Mouse (Mus musculus) intestine, embryonic 15.5 days (tissue): ENCODE results near the gene Gm28035. TPM values are rescaled to one million over a fixed set of nuclear protein-coding genes. Genes with fewer than 3 reads are reported as not detected.

Experiments used
- ATAC-seq: fragments of 200-750 bp; cut with Nextera tagmentation; 2 replicates; pipeline ENCODE4 v1.8.0; 2017; ENCODE audit warnings: moderate TSS enrichment, moderate library complexity
- H3K27ac ChIP-seq: fragments of 300-500 bp; sonication (generic); 2 replicates; pipeline ENCODE4 v1.5.1; 2015; ENCODE audit warnings: mild to moderate bottlenecking, inconsistent platforms
- H3K27me3 ChIP-seq: fragments of 300-500 bp; sonication (generic); replicated peaks from 2 replicates; pipeline ENCODE4 v1.6.1; 2015; ENCODE audit warnings: inconsistent platforms
- H3K36me3 ChIP-seq: fragments of 300-500 bp; sonication (generic); 2 replicates; pipeline ENCODE4 v1.6.1; 2015; ENCODE audit warnings: inconsistent platforms
- H3K4me1 ChIP-seq: fragments of 300-500 bp; sonication (generic); replicated peaks from 2 replicates; pipeline ENCODE4 v1.6.1; 2015; ENCODE audit warnings: inconsistent platforms
- H3K4me2 ChIP-seq: fragments of 300-500 bp; sonication (generic); replicated peaks from 2 replicates; pipeline ENCODE4 v1.6.1; 2015; ENCODE audit warnings: mild to moderate bottlenecking, inconsistent platforms
- H3K4me3 ChIP-seq: fragments of 300-500 bp; sonication (generic); replicated peaks from 2 replicates; pipeline ENCODE4 v1.5.1; 2015; ENCODE audit warnings: inconsistent platforms
- H3K9ac ChIP-seq: fragments of 300-500 bp; sonication (generic); 2 replicates; pipeline ENCODE4 v1.6.1; 2015; ENCODE audit warnings: inconsistent platforms
- H3K9me3 ChIP-seq: fragments of 300-500 bp; sonication (generic); 2 replicates; pipeline ENCODE4 v1.6.1; 2016; ENCODE audit warnings: inconsistent platforms
- WGBS: fragments of 180-500 bp; shearing (Covaris S2); methylation state at CpG from one replicate; pipeline ENCODE4 v1.1.7; 2015; 5-methylcytosine and 5-hydroxymethylcytosine counted together
- polyA plus RNA-seq: library from polyadenylated mRNA; unstranded; fragments of >200 nt; fragmentation: Nextera tagmentation; extraction: Ambion mirVana; gene quantifications from 2 replicates; pipeline ENCODE4 v1.2.1, GENCODE M21; 2015

Gene Gm28035
- polyA plus RNA-seq, 1 experiment from 2014 or later, result 0.29 TPM

DNA sequence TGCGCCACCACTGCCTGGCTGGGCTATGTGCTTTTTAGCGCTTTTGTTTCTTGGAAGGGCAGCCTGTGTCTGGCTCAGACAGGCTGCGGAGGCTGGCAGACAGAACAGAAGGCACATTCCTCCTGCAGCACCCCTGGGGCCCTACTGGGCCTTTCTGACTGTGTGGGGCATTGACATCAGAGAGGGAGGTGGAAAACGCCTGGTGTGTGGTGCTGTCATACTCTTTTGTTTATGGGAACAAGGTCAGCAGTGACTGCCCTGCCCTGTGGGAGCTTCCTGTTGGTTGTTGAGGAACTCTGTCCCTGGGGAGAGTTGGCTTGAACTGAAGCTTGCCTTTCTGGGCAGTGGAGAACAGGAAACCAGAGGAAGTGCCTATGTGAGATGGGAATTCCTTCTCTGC is 2.1 kb downstream of the Gm28035 start:
- peak overlapping the region; percentile 6; the same call in 1 of the 2 replicates for H3K27ac ChIP-seq
- no peak overlapping the region for H3K4me2 ChIP-seq

DNA sequence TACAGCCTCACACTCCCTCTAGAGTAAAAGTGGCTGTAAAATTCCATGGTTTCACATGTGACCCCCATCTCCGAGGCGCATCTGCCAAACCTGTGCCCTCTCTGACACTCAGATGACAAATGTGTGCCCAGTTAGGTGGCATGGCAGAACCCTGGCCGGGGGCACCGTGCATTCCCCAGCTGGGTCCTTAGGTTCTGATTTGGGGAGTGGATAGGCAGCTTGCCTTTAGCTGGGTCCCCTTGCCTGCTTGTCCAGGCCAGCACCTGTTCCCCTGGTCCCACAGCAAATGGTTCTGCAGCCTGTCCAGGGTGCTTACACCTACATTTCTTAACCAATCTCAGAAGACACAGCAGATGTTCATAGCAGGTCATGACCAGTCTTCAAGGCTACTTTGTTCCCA is 3.0 kb downstream of the Gm28035 start:
- Histone ChIP-seq H3K4me2 (no peak overlapping the region), H3K4me3 (no peak overlapping the region), H3K4me1 (peaks cover 23% of the 10 kb centered on the region), H3K36me3 (peaks cover 16% of the 10 kb centered on the region), H3K9ac (no peak overlapping the region), H3K27ac (no peak overlapping the region), H3K9me3 (no peaks in the 10 kb centered on the region), H3K27me3 (no peaks in the 10 kb centered on the region)
- no peak for ATAC-seq
- WGBS, result 85% methylated on average over 4 of the region's 4 CpGs

More for the DNA sequence above, 2.1 kb downstream of the Gm28035 start:
- Histone ChIP-seq H3K4me1 (peaks cover 26% of the 10 kb centered on the region), H3K9me3 (no peaks in the 10 kb centered on the region), H3K4me3 (no peak overlapping the region), H3K9ac (no peak overlapping the region), H3K36me3 (peaks cover 12% of the 10 kb centered on the region), H3K27me3 (no peaks in the 10 kb centered on the region)
- no peak for ATAC-seq
- WGBS, result 49% methylated on average over 4 of the region's 4 CpGs

DNA sequence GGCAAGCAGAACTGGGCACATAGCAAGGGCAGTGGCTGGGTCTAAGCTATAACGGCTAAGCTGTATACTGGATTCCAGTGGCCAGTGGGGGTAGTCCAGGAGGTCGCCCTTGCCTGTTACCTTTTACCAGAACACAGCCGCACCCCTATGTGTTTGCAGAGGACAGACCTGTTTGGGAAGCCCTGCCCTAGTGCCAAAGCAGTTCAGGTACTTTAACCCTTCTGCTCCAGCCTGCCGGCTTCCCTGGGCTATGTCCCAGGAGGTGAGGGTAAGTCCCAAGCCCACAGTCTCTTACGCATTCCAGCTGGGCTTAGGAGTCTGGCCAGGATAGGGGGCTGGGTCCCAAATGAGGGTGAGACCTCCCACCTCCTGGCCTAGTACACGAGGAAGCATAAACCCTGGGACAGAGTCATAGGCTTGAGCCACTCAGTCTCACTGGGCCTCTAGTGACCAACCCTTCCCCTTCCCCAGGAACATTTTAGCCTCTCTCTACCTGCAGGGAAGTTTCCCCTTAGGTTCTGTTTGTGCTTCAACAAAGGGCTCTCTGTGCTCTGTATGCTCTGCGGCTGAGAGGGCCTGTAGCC is 4.3 kb downstream of the Gm28035 start:
- no peak overlapping the region for H3K27ac ChIP-seq
- H3K27me3 ChIP-seq, result no peaks in the 10 kb centered on the region
- H3K4me3 ChIP-seq, result no peak overlapping the region
- peaks cover 10% of the 10 kb centered on the region; the same call in 1 of the 2 replicates for H3K4me1 ChIP-seq
- peak; percentile 28; the same call in 1 of the 2 replicates for ATAC-seq
- no peak overlapping the region for H3K9ac ChIP-seq
- H3K9me3 ChIP-seq, result no peaks in the 10 kb centered on the region
- WGBS, result 44% methylated on average over 7 of the region's 7 CpGs
- 0 out of 2 replicates have a peak overlapping the region, but pooled peaks have one; percentile 9 for H3K4me2 ChIP-seq
- H3K36me3 ChIP-seq, result peaks cover 22% of the 10 kb centered on the region

DNA sequence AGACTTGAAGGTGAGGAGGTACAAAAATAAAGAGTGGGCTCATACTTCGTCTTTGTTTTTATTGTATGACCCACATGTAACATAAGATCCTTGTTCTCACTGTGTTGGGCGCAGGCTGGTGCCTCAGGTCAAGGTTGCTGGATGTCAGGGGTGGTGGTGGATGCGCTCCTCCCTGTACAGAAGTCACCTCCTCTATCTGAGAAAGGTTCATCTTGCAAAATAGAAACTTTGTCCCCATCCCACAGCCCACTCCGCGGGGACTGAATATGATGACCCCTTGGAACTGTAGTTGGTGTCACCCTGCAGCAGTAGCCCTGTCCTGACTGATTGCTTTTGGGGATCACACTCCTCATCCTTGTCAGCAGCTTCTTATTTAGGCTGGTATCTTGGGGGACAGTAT is 6.7 kb downstream of the Gm28035 start:
- no peak overlapping the region for H3K4me2 ChIP-seq
- no peaks in the 10 kb centered on the region for H3K27me3 ChIP-seq
- H3K4me1 ChIP-seq, result peaks cover 16% of the 10 kb centered on the region
- peaks cover 12% of the 10 kb centered on the region; the same call in 1 of the 2 replicates for H3K36me3 ChIP-seq
- no peak overlapping the region for H3K4me3 ChIP-seq
- H3K27ac ChIP-seq, result no peak overlapping the region
- H3K9me3 ChIP-seq, result no peaks in the 10 kb centered on the region
- no peak for ATAC-seq
- WGBS, result 89% methylated on average over 5 of the region's 5 CpGs
- no peak overlapping the region for H3K9ac ChIP-seq

DNA sequence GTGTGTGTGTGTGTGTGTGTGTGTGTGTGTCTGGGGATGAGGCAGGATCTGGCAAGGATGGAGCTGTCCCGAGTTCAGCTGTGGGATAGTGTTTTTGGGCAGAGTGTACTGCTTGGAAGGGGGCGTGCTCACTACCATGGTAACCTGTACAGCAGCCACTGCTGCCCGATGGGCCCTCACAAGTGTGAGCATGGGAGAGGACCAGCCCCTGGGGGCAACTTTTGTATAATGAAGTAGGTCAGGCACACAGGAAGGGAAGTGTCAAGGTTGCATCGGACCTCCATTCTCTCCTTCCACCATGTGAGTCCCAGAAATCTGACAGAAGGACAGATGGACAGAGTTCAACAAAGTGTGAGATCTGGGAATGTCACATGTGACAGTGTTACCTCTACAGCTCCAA is 7.3 kb downstream of the Gm28035 start:
- 71% methylated on average over 4 of the region's 4 CpGs for WGBS
- Histone ChIP-seq H3K36me3 (peaks cover 11% of the 10 kb centered on the region; the same call in 1 of the 2 replicates), H3K27me3 (no peaks in the 10 kb centered on the region), H3K4me2 (no peak overlapping the region), H3K4me1 (peaks cover 18% of the 10 kb centered on the region), H3K27ac (no peak overlapping the region), H3K9ac (no peak overlapping the region), H3K9me3 (no peaks in the 10 kb centered on the region), H3K4me3 (no peak overlapping the region)
- ATAC-seq, result no peak

DNA sequence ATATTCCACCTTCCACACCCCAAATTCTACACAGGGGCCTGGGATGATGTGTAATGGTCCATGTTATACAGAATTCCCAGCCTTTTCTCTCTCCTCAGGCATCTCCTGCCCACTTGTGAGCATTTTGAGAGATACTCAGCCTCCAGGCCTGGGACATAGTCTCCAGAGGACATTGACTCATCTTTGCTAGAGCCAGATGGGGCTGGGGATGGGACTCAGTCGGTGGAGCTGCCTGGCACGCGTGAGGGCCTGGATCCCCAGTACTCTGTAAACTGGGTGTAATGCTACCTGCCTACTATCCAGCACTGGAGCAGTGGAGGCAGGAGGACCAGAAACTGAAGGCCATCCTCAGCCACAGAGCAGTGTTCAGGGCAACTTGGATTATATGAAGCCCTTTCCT is 8.8 kb downstream of the Gm28035 start:
- H3K27ac ChIP-seq, result no peak overlapping the region
- H3K4me2 ChIP-seq, result no peak overlapping the region
- no peaks in the 10 kb centered on the region for H3K9me3 ChIP-seq
- no peak overlapping the region for H3K4me3 ChIP-seq
- peaks cover 11% of the 10 kb centered on the region; the same call in 1 of the 2 replicates for H3K36me3 ChIP-seq
- no peaks in the 10 kb centered on the region for H3K27me3 ChIP-seq
- ATAC-seq, result no peak
- peaks cover 20% of the 10 kb centered on the region for H3K4me1 ChIP-seq
- no peak overlapping the region for H3K9ac ChIP-seq
- 89% methylated on average over 3 of the region's 3 CpGs for WGBS

DNA sequence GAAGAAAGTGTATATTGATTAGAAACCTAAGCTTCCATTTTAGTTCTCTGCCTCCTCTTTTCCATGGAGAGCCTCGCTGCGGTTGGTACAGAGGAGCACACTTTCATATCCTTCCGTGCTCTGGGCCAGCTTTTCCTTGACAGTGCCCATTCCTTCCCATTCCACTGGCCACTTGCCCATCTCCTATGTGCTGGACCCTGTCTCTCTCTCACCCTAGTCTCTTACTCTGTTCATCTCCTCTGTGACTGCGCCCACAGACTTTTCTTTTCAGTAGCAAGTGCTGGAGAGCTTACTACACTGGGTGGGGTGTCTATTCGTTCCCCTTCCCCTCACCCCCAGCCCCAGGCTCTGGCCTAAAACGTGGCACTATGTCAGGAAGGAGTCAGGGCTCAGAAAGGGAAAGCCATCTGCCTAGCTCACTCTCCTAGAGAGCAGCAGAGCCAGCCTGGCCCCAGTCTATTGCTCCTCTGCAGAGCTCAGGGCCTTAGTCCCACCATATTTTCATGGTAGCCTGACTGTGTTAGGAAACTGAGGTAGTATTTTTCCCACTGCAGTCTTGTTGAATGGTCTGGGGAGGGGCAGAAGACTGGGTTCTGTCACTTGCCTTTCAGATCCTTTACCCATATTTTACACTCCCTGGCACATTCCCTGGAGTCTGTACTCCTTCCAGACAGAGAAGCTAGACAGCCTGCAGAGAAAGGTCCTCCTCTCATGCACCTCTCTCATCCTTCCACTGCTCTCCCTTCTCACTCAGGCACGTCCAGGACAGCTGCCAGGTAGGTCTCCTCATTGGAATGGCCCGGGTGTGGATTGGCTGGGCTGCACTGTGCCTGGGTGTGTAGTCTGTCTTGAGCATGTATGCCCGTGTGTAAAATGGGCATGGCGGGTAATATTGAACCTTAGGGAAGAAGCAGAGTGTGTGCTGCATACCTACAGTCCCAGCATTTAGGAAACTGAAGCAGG is 10.1 kb downstream of the Gm28035 start:
- H3K4me1 ChIP-seq, result peaks cover 16% of the 10 kb centered on the region
- no peaks in the 10 kb centered on the region for H3K27me3 ChIP-seq
- no peak overlapping the region for H3K4me3 ChIP-seq
- H3K36me3 ChIP-seq, result peaks cover 18% of the 10 kb centered on the region; the same call in 1 of the 2 replicates
- H3K4me2 ChIP-seq, result no peak overlapping the region
- no peaks in the 10 kb centered on the region for H3K9me3 ChIP-seq
- ATAC-seq, result no peak
- H3K27ac ChIP-seq, result no peak overlapping the region
- WGBS, result 86% methylated on average over 10 of the region's 10 CpGs
- no peak overlapping the region for H3K9ac ChIP-seq

DNA sequence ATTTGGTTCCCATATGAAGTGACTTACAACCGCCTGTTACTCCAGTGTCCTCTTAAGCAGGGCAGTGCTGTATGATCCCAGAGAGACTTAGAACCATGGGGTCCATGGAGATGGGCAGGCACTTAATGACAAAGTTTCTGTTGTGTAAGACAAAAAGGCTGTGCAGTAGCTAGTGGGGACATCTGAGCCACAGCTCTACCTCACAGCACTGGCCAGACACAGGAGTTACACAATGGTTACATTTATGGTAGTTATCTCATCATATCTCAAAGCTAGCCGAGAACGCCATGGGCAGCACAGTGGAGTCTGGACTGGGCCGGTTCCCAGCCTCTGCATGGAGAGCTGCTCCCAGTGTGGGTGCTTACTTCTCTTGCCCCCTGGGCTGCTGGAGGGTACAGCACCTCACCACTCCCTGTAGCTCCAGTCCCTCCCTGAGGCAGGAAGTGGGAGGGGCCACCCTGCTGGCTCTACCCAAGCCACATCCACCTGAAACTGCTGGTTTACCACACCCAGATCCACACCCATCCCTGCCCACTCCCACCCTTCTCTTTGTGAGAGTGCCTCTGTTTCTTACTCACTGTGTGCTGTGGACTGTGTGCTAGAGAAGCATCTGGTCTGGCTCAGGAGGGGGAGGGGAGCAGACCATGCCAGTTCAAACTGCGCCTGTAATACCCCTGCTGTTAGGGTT is 11.2 kb downstream of the Gm28035 start:
- Histone ChIP-seq H3K4me3 (no peak overlapping the region), H3K4me2 (peak overlapping the region; percentile 34; the same call in 1 of the 2 replicates), H3K36me3 (peaks cover 29% of the 10 kb centered on the region), H3K27ac (peak overlapping the region; percentile 83), H3K9ac (0 out of 2 replicates have a peak overlapping the region, but pooled peaks have one; percentile 2), H3K9me3 (no peaks in the 10 kb centered on the region), H3K4me1 (peaks cover 16% of the 10 kb centered on the region), H3K27me3 (no peaks in the 10 kb centered on the region)
- WGBS, result 59% methylated on average over 5 of the region's 5 CpGs
- peak; percentile 95 for ATAC-seq

DNA sequence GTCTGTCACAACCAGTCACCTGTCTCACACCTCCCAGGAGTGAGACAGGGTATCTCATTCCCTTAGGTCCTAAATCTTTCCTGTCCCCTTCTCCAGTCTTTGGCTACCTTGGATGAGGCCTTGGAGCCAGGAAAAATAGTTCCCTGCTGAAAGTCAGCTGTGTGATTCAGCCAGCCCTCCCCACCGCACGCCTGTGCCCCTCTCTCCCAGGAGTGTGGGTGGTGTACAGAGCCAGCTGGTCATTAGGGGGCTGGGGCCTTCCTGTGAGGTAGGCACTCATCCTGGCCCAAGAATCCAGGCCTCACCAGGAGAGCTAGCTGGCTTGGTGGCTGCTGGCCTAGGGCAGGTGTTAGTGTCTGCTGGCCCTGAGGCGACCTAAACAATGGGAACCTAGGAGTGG is 12.2 kb downstream of the Gm28035 start:
- peaks cover 36% of the 10 kb centered on the region for H3K36me3 ChIP-seq

DNA sequence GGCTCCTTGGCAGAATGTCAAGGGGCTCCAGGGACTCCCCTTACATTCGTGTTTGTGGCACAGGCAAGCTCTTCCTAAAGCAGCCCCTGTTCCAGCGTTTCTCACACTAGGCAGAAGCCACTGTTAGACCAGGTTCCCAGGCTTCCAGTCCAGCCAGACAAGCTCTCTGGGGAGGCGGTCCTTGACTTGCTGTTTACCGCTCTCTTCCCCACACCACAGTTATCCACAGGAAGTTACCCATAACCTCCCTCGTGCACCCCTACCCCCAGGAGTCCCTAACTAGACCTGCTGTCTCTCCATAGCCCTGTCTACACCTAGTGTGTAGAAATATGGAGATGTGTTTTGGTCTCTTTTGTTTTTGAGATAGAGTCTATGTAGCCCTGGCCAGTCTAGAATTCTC is 13.4 kb downstream of the Gm28035 start:
- Histone ChIP-seq H3K4me1 (peaks cover 16% of the 10 kb centered on the region), H3K4me3 (no peak overlapping the region), H3K4me2 (no peak overlapping the region), H3K27ac (no peak overlapping the region), H3K27me3 (no peaks in the 10 kb centered on the region), H3K9ac (no peak overlapping the region), H3K36me3 (peaks cover 31% of the 10 kb centered on the region), H3K9me3 (no peaks in the 10 kb centered on the region)
- no peak for ATAC-seq
- WGBS, result 79% methylated on average over 5 of the region's 5 CpGs

More for the DNA sequence above, 12.2 kb downstream of the Gm28035 start:
- H3K4me2 ChIP-seq, result no peak overlapping the region; the same call in 1 of the 2 replicates
- no peaks in the 10 kb centered on the region for H3K9me3 ChIP-seq
- no peak overlapping the region for H3K4me3 ChIP-seq
- ATAC-seq, result no peak
- H3K27me3 ChIP-seq, result no peaks in the 10 kb centered on the region
- peak overlapping the region; percentile 83; the same call in 1 of the 2 replicates for H3K27ac ChIP-seq
- no peak overlapping the region for H3K9ac ChIP-seq
- 65% methylated on average over 3 of the region's 3 CpGs for WGBS
- peaks cover 16% of the 10 kb centered on the region for H3K4me1 ChIP-seq

DNA sequence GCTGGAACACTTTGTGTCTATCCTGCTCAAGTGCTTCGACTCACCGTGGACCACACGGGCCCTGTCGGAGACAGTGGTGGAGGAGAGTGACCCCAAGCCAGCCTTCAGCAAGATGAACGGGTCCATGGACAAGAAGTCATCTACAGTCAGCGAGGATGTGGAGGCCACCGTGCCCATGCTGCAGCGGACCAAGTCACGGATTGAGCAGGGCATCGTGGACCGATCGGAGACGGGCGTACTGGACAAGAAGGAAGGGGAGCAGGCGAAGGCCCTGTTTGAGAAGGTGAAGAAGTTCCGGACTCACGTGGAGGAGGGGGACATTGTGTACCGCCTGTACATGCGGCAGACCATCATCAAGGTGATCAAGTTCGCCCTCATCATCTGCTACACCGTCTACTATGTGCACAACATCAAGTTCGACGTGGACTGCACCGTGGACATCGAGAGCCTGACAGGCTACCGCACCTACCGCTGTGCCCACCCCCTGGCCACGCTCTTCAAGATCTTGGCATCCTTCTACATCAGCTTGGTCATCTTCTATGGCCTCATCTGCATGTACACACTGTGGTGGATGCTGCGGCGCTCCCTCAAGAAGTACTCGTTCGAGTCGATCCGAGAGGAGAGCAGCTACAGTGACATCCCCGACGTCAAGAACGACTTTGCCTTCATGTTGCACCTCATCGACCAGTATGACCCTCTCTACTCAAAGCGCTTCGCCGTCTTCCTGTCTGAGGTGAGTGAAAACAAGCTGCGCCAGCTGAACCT is 15.4 kb downstream of the Gm28035 start:
- H3K27me3 ChIP-seq, result no peaks in the 10 kb centered on the region
- 96% methylated on average over 42 of the region's 42 CpGs for WGBS
- no peaks in the 10 kb centered on the region for H3K9me3 ChIP-seq

More for the DNA sequence above, 15.4 kb downstream of the Gm28035 start:
- peaks cover 33% of the 10 kb centered on the region for H3K36me3 ChIP-seq
- no peak for ATAC-seq
- no peak overlapping the region for H3K4me3 ChIP-seq
- H3K4me2 ChIP-seq, result no peak overlapping the region
- no peak overlapping the region for H3K9ac ChIP-seq
- no peak overlapping the region for H3K27ac ChIP-seq
- peaks cover 16% of the 10 kb centered on the region for H3K4me1 ChIP-seq
